Mouse (Mus musculus) stomach, embryonic 15.5 days (tissue): ENCODE results near the gene Ptpra. TPM values are rescaled to one million over a fixed set of nuclear protein-coding genes. Genes with fewer than 3 reads are reported as not detected.

Experiments
- ATAC-seq: fragments of 200-750 bp; cut with Nextera tagmentation; 2 replicates; pipeline ENCODE4 v1.8.0; 2017; ENCODE audit warnings: low read depth, moderate number of reproducible peaks, moderate TSS enrichment; ENCODE audit not compliant: insufficient read depth, low FRiP score
- H3K27ac ChIP-seq: fragments of 300-500 bp; sonication (generic); 2 replicates; pipeline ENCODE4 v1.5.1; 2015; ENCODE audit warnings: mild to moderate bottlenecking, inconsistent platforms
- H3K27me3 ChIP-seq: fragments of 300-500 bp; sonication (generic); replicated peaks from 2 replicates; pipeline ENCODE4 v1.6.1; 2015; ENCODE audit warnings: inconsistent platforms
- H3K36me3 ChIP-seq: fragments of 300-500 bp; sonication (generic); 2 replicates; pipeline ENCODE4 v1.6.1; 2015; ENCODE audit warnings: inconsistent platforms
- H3K4me1 ChIP-seq: fragments of 300-500 bp; sonication (generic); 2 replicates; pipeline ENCODE4 v1.6.1; 2015; ENCODE audit warnings: inconsistent platforms
- H3K4me2 ChIP-seq: fragments of 300-500 bp; sonication (generic); 2 replicates; pipeline ENCODE4 v1.6.1; 2015; ENCODE audit warnings: mild to moderate bottlenecking, inconsistent platforms
- H3K4me3 ChIP-seq: fragments of 300-500 bp; sonication (generic); replicated peaks from 2 replicates; pipeline ENCODE4 v1.5.1; 2015; ENCODE audit warnings: inconsistent platforms
- H3K9ac ChIP-seq: fragments of 300-500 bp; sonication (generic); 2 replicates; pipeline ENCODE4 v1.6.1; 2015; ENCODE audit warnings: inconsistent platforms
- H3K9me3 ChIP-seq: fragments of 300-500 bp; sonication (generic); 2 replicates; pipeline ENCODE4 v1.6.1; 2016; ENCODE audit warnings: inconsistent platforms
- WGBS: fragments of 180-500 bp; shearing (Covaris S2); methylation state at CpG from one replicate; pipeline ENCODE4 v1.1.7; 2015; 5-methylcytosine and 5-hydroxymethylcytosine counted together
- polyA plus RNA-seq: library from polyadenylated mRNA; unstranded; fragments of >200 nt; fragmentation: Nextera tagmentation; extraction: Ambion mirVana; gene quantifications from 2 replicates; pipeline ENCODE4 v1.2.1, GENCODE M21; 2015

The Ptpra gene
- polyA plus RNA-seq, 1 experiment from 2014 or later = 85.2 TPM

DNA sequence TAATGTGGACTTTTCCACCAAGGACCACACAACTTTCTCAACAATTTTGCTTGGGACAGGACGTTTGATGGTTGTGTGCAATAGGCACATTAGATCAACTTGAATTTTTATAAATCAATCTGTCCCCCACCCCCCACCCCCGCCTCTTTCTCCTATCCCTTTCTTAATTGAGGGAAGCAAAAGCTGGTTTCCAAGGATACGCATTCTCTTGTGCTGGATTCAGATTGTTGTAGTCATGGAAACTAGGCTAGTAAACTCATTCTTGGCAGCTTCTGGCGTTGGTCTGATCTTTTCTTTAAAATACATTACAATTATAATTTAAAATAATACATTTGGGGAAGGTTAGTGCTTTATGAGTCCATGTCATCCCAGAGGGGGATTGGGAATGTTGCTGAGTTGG is 19.3 kb downstream of the Ptpra start:
- no peaks in the 10 kb centered on the region for H3K4me1 ChIP-seq
- ATAC-seq = no peak
- WGBS = 59% methylated on average over 4 of the region's 4 CpGs
- no peaks in the 10 kb centered on the region for H3K36me3 ChIP-seq
- H3K27me3 ChIP-seq = no peaks in the 10 kb centered on the region
- no peak overlapping the region for H3K27ac ChIP-seq
- no peak overlapping the region for H3K4me2 ChIP-seq
- H3K9me3 ChIP-seq = no peaks in the 10 kb centered on the region
- no peak overlapping the region for H3K9ac ChIP-seq
- no peak overlapping the region for H3K4me3 ChIP-seq

GRCm38 (mm10) chr2:130469935-130470334 is 19.9 kb downstream of the Ptpra start:
- Histone ChIP-seq H3K36me3 (no peaks in the 10 kb centered on the region), H3K27ac (no peak overlapping the region), H3K9me3 (no peaks in the 10 kb centered on the region), H3K4me2 (no peak overlapping the region), H3K4me1 (no peaks in the 10 kb centered on the region), H3K9ac (no peak overlapping the region), H3K4me3 (no peak overlapping the region), H3K27me3 (no peaks in the 10 kb centered on the region)
- peak; percentile 70; the same call in 1 of the 2 replicates for ATAC-seq
- 85% methylated on average over 2 of the region's 2 CpGs for WGBS

GRCm38 (mm10) chr2:130472908-130473510 is 22.9 kb downstream of the Ptpra start:
- Histone ChIP-seq H3K4me1 (no peaks in the 10 kb centered on the region), H3K27me3 (no peaks in the 10 kb centered on the region), H3K4me3 (no peak overlapping the region), H3K9me3 (no peaks in the 10 kb centered on the region), H3K27ac (no peak overlapping the region), H3K36me3 (no peaks in the 10 kb centered on the region), H3K4me2 (no peak overlapping the region), H3K9ac (no peak overlapping the region)
- ATAC-seq = no peak
- 60% methylated on average over 8 of the region's 8 CpGs for WGBS

- Histone ChIP-seq H3K4me1 (no peaks in the 10 kb centered on the region), H3K27me3 (no peaks in the 10 kb centered on the region), H3K4me3 (no peak overlapping the region), H3K36me3 (no peaks in the 10 kb centered on the region; the same call in 1 of the 2 replicates), H3K4me2 (no peak overlapping the region), H3K9ac (no peak overlapping the region), H3K27ac (no peak overlapping the region), H3K9me3 (no peaks in the 10 kb centered on the region)
- no peak for ATAC-seq
- 91% methylated on average over 11 of the region's 11 CpGs for WGBS
Measured at GRCm38 (mm10) chr2:130475764-130476163, 25.7 kb downstream of the Ptpra start.

DNA sequence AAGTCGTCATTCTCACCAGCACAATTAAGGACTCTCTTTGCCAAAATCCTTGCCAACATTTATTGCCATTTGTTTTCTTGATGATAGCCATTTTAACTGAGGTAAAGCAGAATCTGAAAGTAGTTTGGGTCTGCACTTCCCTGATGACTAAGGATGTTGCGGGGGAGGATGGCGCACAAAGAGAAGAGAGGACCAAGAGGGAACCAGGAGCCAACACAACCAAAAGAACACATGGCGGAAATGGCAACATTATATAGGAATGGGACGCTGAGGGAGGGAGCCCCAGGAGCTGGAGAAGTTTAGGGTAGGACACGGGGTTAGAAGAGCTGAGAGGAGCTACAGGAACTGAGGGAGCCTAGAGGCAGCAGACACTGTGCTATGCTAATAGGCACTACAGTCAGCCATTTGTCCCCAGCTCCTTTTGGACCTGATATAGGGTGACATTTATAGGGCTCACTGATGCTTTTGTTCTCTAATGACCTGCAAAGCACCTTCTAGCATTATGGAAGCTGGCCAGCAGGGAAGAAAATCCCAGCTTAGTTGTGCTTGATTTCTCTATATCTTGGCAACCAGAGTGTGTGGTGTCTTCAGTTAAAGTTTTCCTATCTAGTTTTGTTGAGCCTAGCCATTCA is 26.7 kb downstream of the Ptpra start:
- no peak overlapping the region for H3K4me2 ChIP-seq
- H3K9ac ChIP-seq = no peak overlapping the region
- no peaks in the 10 kb centered on the region; the same call in 1 of the 2 replicates for H3K36me3 ChIP-seq
- no peaks in the 10 kb centered on the region for H3K4me1 ChIP-seq
- H3K27me3 ChIP-seq = no peaks in the 10 kb centered on the region
- no peak overlapping the region for H3K4me3 ChIP-seq
- no peaks in the 10 kb centered on the region for H3K9me3 ChIP-seq
- ATAC-seq = no peak
- 67% methylated on average over 6 of the region's 6 CpGs for WGBS
- H3K27ac ChIP-seq = no peak overlapping the region

- Histone ChIP-seq H3K4me3 (no peak overlapping the region), H3K9me3 (no peaks in the 10 kb centered on the region), H3K27me3 (no peaks in the 10 kb centered on the region), H3K36me3 (no peaks in the 10 kb centered on the region; the same call in 1 of the 2 replicates), H3K27ac (no peak overlapping the region), H3K4me2 (no peak overlapping the region), H3K9ac (no peak overlapping the region), H3K4me1 (no peaks in the 10 kb centered on the region)
- 82% methylated on average over 4 of the region's 4 CpGs for WGBS
- ATAC-seq = no peak
Measured at GRCm38 (mm10) chr2:130482177-130482576, 32.1 kb downstream of the Ptpra start.

DNA sequence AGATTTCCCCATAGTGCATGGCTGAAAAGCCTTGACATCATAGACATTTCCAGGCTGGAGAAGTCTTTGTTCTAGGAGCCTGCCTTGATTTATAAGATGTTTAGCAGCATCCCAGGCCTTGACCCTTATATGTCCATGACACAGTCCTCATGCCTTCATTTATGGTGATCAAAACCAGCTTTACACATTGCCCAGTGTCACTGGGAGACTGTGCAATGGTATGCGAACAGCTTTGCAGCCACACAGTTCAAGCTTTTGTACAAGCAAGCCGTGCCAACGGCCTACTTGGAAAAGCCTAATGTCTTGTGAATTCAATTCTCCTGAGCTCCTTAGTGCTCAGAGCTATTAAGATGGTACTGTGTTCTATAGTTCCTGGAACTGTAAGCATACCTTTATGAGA is 32.6 kb downstream of the Ptpra start:
- H3K9ac ChIP-seq = no peak overlapping the region
- no peaks in the 10 kb centered on the region for H3K4me1 ChIP-seq
- no peak overlapping the region for H3K4me2 ChIP-seq
- H3K27me3 ChIP-seq = no peaks in the 10 kb centered on the region
- ATAC-seq = no peak
- H3K4me3 ChIP-seq = no peak overlapping the region
- no peak overlapping the region for H3K27ac ChIP-seq
- no peaks in the 10 kb centered on the region for H3K9me3 ChIP-seq
- H3K36me3 ChIP-seq = no peaks in the 10 kb centered on the region; the same call in 1 of the 2 replicates
- WGBS = 88% methylated on average over 3 of the region's 3 CpGs

DNA sequence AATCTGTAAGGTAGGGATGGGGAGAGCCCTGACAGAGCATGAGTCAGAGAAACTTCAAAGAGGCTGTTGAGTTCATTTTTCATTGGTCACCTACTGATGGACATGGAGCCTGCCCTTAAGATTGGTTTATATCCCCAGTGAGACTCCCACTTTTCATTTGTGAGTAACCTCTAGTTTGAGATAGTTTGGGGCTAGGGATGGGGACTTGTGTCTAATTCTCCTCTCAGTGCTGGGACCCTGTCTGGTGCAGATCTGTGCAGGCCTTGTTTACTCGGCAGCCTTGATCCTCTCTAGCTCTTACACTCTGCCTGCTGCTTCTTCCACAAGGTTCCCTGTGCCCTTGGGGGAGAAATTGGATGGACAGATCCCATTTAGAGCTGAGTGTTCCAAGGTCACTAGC is 34.1 kb downstream of the Ptpra start:
- H3K27me3 ChIP-seq = no peaks in the 10 kb centered on the region
- no peak overlapping the region for H3K4me2 ChIP-seq
- no peaks in the 10 kb centered on the region; the same call in 1 of the 2 replicates for H3K36me3 ChIP-seq
- H3K27ac ChIP-seq = no peak overlapping the region
- ATAC-seq = no peak
- H3K9ac ChIP-seq = no peak overlapping the region
- WGBS = 74% methylated on average over 1 of the region's 1 CpGs
- H3K4me1 ChIP-seq = no peaks in the 10 kb centered on the region
- no peak overlapping the region for H3K4me3 ChIP-seq
- H3K9me3 ChIP-seq = no peaks in the 10 kb centered on the region

DNA sequence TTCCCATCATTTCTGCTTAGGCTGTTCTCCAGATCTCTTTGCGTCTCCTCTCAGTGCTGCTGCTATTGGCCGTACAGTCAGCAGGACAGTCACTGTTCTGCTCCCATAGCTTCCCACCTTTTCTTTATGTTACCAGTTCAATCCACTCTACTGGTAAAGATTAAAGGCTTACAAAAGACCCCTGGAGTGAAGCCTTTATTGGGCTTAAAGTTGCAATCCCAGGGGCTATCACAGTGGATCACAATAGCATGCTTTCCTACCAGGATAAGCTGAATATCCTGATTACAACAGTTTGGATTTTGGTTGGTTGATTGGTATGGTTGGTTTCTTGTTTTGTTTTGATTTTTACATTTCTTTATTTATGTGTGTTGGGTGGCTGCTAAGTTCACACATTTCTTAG is 37.9 kb downstream of the Ptpra start:
- 89% methylated on average over 2 of the region's 2 CpGs for WGBS
- Histone ChIP-seq H3K27me3 (no peaks in the 10 kb centered on the region), H3K4me2 (no peak overlapping the region), H3K36me3 (no peaks in the 10 kb centered on the region), H3K27ac (no peak overlapping the region), H3K9ac (no peak overlapping the region), H3K9me3 (no peaks in the 10 kb centered on the region), H3K4me1 (no peaks in the 10 kb centered on the region), H3K4me3 (no peak overlapping the region)
- ATAC-seq = no peak

DNA sequence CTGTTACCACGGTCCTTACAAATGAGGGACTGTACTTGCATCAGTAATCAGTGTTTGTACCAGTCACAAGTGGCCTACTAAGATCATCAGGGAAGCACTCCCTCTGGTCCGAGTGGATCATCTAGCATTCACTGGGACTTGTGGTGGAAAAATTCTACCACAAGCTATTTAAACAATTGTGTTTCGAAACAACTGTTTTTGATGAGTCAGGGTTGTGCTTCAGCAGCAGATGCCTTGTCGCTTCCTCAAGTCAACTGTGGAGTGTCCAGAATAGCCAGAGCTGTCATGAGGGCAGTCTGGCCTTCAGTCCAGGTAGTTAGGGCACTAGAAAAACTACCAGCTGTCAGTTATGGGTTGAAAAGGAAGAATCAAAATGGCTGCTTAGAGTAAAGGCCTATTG is 38.5 kb downstream of the Ptpra start:
- Histone ChIP-seq H3K4me3 (no peak overlapping the region), H3K4me1 (no peaks in the 10 kb centered on the region), H3K27me3 (no peaks in the 10 kb centered on the region), H3K9me3 (no peaks in the 10 kb centered on the region), H3K27ac (no peak overlapping the region), H3K9ac (no peak overlapping the region), H3K36me3 (no peaks in the 10 kb centered on the region), H3K4me2 (no peak overlapping the region)
- ATAC-seq = no peak
- WGBS = 85% methylated on average over 4 of the region's 4 CpGs

- no peak overlapping the region for H3K4me2 ChIP-seq
- no peaks in the 10 kb centered on the region for H3K27me3 ChIP-seq
- ATAC-seq = no peak
- no peak overlapping the region for H3K9ac ChIP-seq
- H3K36me3 ChIP-seq = no peaks in the 10 kb centered on the region
- 0 out of 2 replicates have a peak overlapping the region, but pooled peaks have one; percentile 7 for H3K27ac ChIP-seq
- H3K4me3 ChIP-seq = no peak overlapping the region
- WGBS = 68% methylated on average over 4 of the region's 4 CpGs
- no peaks in the 10 kb centered on the region for H3K4me1 ChIP-seq
- H3K9me3 ChIP-seq = no peaks in the 10 kb centered on the region
Measured at GRCm38 (mm10) chr2:130491162-130491561, 41.1 kb downstream of the Ptpra start.

- H3K27me3 ChIP-seq = no peaks in the 10 kb centered on the region
- H3K4me1 ChIP-seq = no peaks in the 10 kb centered on the region
- no peak overlapping the region for H3K27ac ChIP-seq
- ATAC-seq = no peak
- no peak overlapping the region for H3K4me3 ChIP-seq
- no peaks in the 10 kb centered on the region for H3K36me3 ChIP-seq
- no peaks in the 10 kb centered on the region for H3K9me3 ChIP-seq
- H3K4me2 ChIP-seq = no peak overlapping the region
- H3K9ac ChIP-seq = no peak overlapping the region
- WGBS = 42% methylated on average over 7 of the region's 7 CpGs
Measured at GRCm38 (mm10) chr2:130491587-130491986, 41.5 kb downstream of the Ptpra start.
